Mouse (Mus musculus): ENCODE measurements at regions not wholly inside any gene's neighbourhood (a gene's known extent, or its start where the extent isn't known, plus 50 kb on each side); places are given as distances from the start of the nearest gene placed in this dataset.
A peak's percentile ranks its signal among the peaks of the same experiment; 100 is the strongest.
"Not testable (repeated sequence)": the region's sequence is repeated elsewhere in the genome, so short reads cannot be mapped to it uniquely, and the experiment has no call there.

GRCm38 (mm10) chr13:61710823-61711222, 140.9 kb upstream of the Cts3 start:
- not testable (repeated sequence) for H3K9me3 ChIP-seq (ENCODE audit: control insufficient read depth, low read length); H3K36me3 ChIP-seq (ENCODE audit: control insufficient read depth, insufficient read depth, low read length); H3K9ac ChIP-seq (ENCODE audit: low read length); H3K4me1 ChIP-seq (replicated peaks; ENCODE audit: control insufficient read depth, insufficient read depth, low read length); H3K4me3 ChIP-seq (ENCODE audit: low read depth, low read length); DNase-seq (ENCODE audit: low spot score); H3K27me3 ChIP-seq (replicated peaks; ENCODE audit: control insufficient read depth, insufficient read depth, low read length); H3K27ac ChIP-seq (ENCODE audit: low read depth); H3K4me2 ChIP-seq (ENCODE audit: low read length); ATAC-seq (replicated peaks; ENCODE audit: low FRiP score, low TSS enrichment, low read depth)
- WGBS: 18% methylated on average over 10 of the region's 11 CpGs

GRCm38 (mm10) chr13:61665729-61666128, 95.8 kb upstream of the Cts3 start:
- Histone ChIP-seq H3K27ac (ENCODE audit: low read depth) (no peak overlapping the region), H3K4me2 (ENCODE audit: low read length) (peak overlapping the region; percentile 40), H3K27me3 (replicated peaks; ENCODE audit: control insufficient read depth, insufficient read depth, low read length) (no peaks in the 10 kb centered on the region), H3K9me3 (ENCODE audit: control insufficient read depth, low read length) (no peaks in the 10 kb centered on the region), H3K9ac (ENCODE audit: low read length) (no peak overlapping the region), H3K4me1 (replicated peaks; ENCODE audit: control insufficient read depth, insufficient read depth, low read length) (no peaks in the 10 kb centered on the region), H3K4me3 (ENCODE audit: low read depth, low read length) (0 out of 2 replicates have a peak overlapping the region, but pooled peaks have one; percentile 13), H3K36me3 (ENCODE audit: control insufficient read depth, insufficient read depth, low read length) (no peaks in the 10 kb centered on the region)
- ATAC-seq (replicated peaks; ENCODE audit: low FRiP score, low TSS enrichment, low read depth) (0 out of 2 replicates have a peak, but pooled peaks have one; percentile 58), DNase-seq (ENCODE audit: low spot score) (no peak)
- WGBS: 9% methylated on average over 39 of the region's 46 CpGs

All from intestine, embryonic 14.5 days (tissue).